Mouse (Mus musculus) limb, embryonic 11.5 days (tissue): Measurements from ENCODE around the gene Pde4d. TPM values are rescaled to one million over a fixed set of nuclear protein-coding genes. Genes with fewer than 3 reads are reported as not detected.

ENCODE experiments used
- ATAC-seq: fragments of 200-750 bp; cut with Nextera tagmentation; 2 replicates; pipeline ENCODE4 v1.8.0; 2017; ENCODE audit warnings: low read depth; ENCODE audit not compliant: insufficient number of reproducible peaks, low FRiP score, low TSS enrichment
- DNase-seq: peaks from one replicate; pipeline ENCODE4 v3.0.0-alpha.2; 2015; ENCODE audit warnings: low spot score
- H3K27ac ChIP-seq: fragments of 300-500 bp; sonication (generic); replicated peaks from 2 replicates; pipeline ENCODE4 v1.5.1; 2014; ENCODE audit warnings: low read depth, mild to moderate bottlenecking, low read length
- H3K27me3 ChIP-seq: fragments of 300-500 bp; sonication (generic); 2 replicates; pipeline ENCODE4 v1.6.1; 2014; ENCODE audit warnings: mild to moderate bottlenecking, low read length, mixed read lengths; ENCODE audit not compliant: control insufficient read depth, insufficient read depth
- H3K36me3 ChIP-seq: fragments of 300-500 bp; sonication (generic); 2 replicates; pipeline ENCODE4 v1.6.1; 2014; ENCODE audit warnings: mild to moderate bottlenecking, low read length, moderate library complexity, mixed read lengths; ENCODE audit not compliant: control insufficient read depth, insufficient read depth
- H3K4me1 ChIP-seq: fragments of 300-500 bp; sonication (generic); 2 replicates; pipeline ENCODE4 v1.6.1; 2014; ENCODE audit warnings: low read length, mixed read lengths; ENCODE audit not compliant: control insufficient read depth, insufficient read depth
- H3K4me2 ChIP-seq: fragments of 300-500 bp; sonication (generic); 2 replicates; pipeline ENCODE4 v1.6.1; 2014; ENCODE audit warnings: low read depth, mild to moderate bottlenecking, moderate library complexity; ENCODE audit not compliant: severe bottlenecking
- H3K4me3 ChIP-seq: fragments of 300-500 bp; sonication (generic); 2 replicates; pipeline ENCODE4 v1.5.1; 2014; ENCODE audit warnings: low read depth, low read length
- H3K9ac ChIP-seq: fragments of 300-500 bp; sonication (generic); 2 replicates; pipeline ENCODE4 v1.6.1; 2014; ENCODE audit warnings: mild to moderate bottlenecking, low read length
- H3K9me3 ChIP-seq: fragments of 300-500 bp; sonication (generic); 2 replicates; pipeline ENCODE4 v1.6.1; 2016; ENCODE audit warnings: low read length; ENCODE audit not compliant: control insufficient read depth
- WGBS: fragments of 180-500 bp; shearing (Covaris S2); extraction: QIAGEN DNeasy Blood & Tissue Kit; methylation state at CpG from one replicate; pipeline ENCODE4 v1.1.7; 2014; 5-methylcytosine and 5-hydroxymethylcytosine counted together
- polyA plus RNA-seq: library from polyadenylated mRNA; unstranded; fragments of >200 nt; fragmentation: Nextera tagmentation; extraction: Ambion mirVana; gene quantifications from 2 replicates; pipeline ENCODE4 v1.2.1, GENCODE M21; 2014

Gene Pde4d
- polyA plus RNA-seq, 1 experiment from 2014 or later: 13.3 TPM

- H3K27ac ChIP-seq: no peak overlapping the region
- H3K4me2 ChIP-seq: no peak overlapping the region
- WGBS: 71% methylated on average over 4 of the region's 4 CpGs
- no peaks in the 10 kb centered on the region for H3K9me3 ChIP-seq
- H3K4me1 ChIP-seq: no peaks in the 10 kb centered on the region
- no peak overlapping the region for H3K9ac ChIP-seq
- no peak overlapping the region for H3K4me3 ChIP-seq
- ATAC-seq: no peak
- no peak for DNase-seq
- H3K36me3 ChIP-seq: no peaks in the 10 kb centered on the region
- no peaks in the 10 kb centered on the region for H3K27me3 ChIP-seq
Measured at GRCm38 (mm10) chr13:109136405-109136804, 686.7 kb downstream of the Pde4d start.

GRCm38 (mm10) chr13:109158703-109159102 is 709.0 kb downstream of the Pde4d start:
- ATAC-seq (no peak), DNase-seq (no peak)

GRCm38 (mm10) chr13:109168556-109169334 is 719.0 kb downstream of the Pde4d start:
- no peaks in the 10 kb centered on the region for H3K27me3 ChIP-seq
- H3K4me1 ChIP-seq: no peaks in the 10 kb centered on the region
- ATAC-seq (no peak), DNase-seq (no peak)
- no peaks in the 10 kb centered on the region for H3K9me3 ChIP-seq
- H3K27ac ChIP-seq: no peak overlapping the region
- H3K4me2 ChIP-seq: no peak overlapping the region
- H3K36me3 ChIP-seq: no peaks in the 10 kb centered on the region
- no peak overlapping the region for H3K4me3 ChIP-seq
- no peak overlapping the region for H3K9ac ChIP-seq
- WGBS: 92% methylated on average over 9 of the region's 9 CpGs

More at GRCm38 (mm10) chr13:109158703-109159102, 709.0 kb downstream of the Pde4d start:
- no peaks in the 10 kb centered on the region for H3K36me3 ChIP-seq
- H3K4me3 ChIP-seq: no peak overlapping the region
- no peak overlapping the region for H3K4me2 ChIP-seq
- H3K4me1 ChIP-seq: no peaks in the 10 kb centered on the region
- 69% methylated on average over 3 of the region's 3 CpGs for WGBS
- H3K9me3 ChIP-seq: no peaks in the 10 kb centered on the region
- H3K9ac ChIP-seq: no peak overlapping the region
- no peak overlapping the region for H3K27ac ChIP-seq
- H3K27me3 ChIP-seq: no peaks in the 10 kb centered on the region

GRCm38 (mm10) chr13:109169335-109169606 is 719.5 kb downstream of the Pde4d start:
- 71% methylated on average over 2 of the region's 2 CpGs for WGBS
- H3K9me3 ChIP-seq: no peaks in the 10 kb centered on the region
- H3K9ac ChIP-seq: no peak overlapping the region
- no peaks in the 10 kb centered on the region for H3K36me3 ChIP-seq
- H3K27me3 ChIP-seq: no peaks in the 10 kb centered on the region
- no peak overlapping the region for H3K27ac ChIP-seq
- DNase-seq (no peak), ATAC-seq (no peak)
- H3K4me1 ChIP-seq: no peaks in the 10 kb centered on the region
- no peak overlapping the region for H3K4me2 ChIP-seq
- no peak overlapping the region for H3K4me3 ChIP-seq

GRCm38 (mm10) chr13:109171688-109172087 is 721.9 kb downstream of the Pde4d start:
- WGBS: 86% methylated on average over 7 of the region's 7 CpGs
- Histone ChIP-seq H3K27ac (no peak overlapping the region), H3K4me1 (no peaks in the 10 kb centered on the region), H3K36me3 (no peaks in the 10 kb centered on the region), H3K9me3 (no peaks in the 10 kb centered on the region), H3K4me3 (no peak overlapping the region), H3K4me2 (no peak overlapping the region), H3K9ac (no peak overlapping the region), H3K27me3 (no peaks in the 10 kb centered on the region)
- DNase-seq (no peak), ATAC-seq (no peak)

- Histone ChIP-seq H3K4me2 (no peak overlapping the region), H3K27me3 (no peaks in the 10 kb centered on the region), H3K9ac (no peak overlapping the region), H3K27ac (no peak overlapping the region), H3K4me3 (no peak overlapping the region), H3K4me1 (no peaks in the 10 kb centered on the region), H3K36me3 (no peaks in the 10 kb centered on the region), H3K9me3 (no peaks in the 10 kb centered on the region)
- no peak for ATAC-seq
- WGBS: 77% methylated on average over 6 of the region's 6 CpGs
- no peak for DNase-seq
Measured at GRCm38 (mm10) chr13:109175281-109175680, 725.5 kb downstream of the Pde4d start.

- no peak for DNase-seq
- Histone ChIP-seq H3K4me3 (no peak overlapping the region), H3K27me3 (no peaks in the 10 kb centered on the region), H3K4me2 (no peak overlapping the region), H3K27ac (no peak overlapping the region), H3K9me3 (no peaks in the 10 kb centered on the region), H3K4me1 (no peaks in the 10 kb centered on the region), H3K9ac (no peak overlapping the region), H3K36me3 (no peaks in the 10 kb centered on the region)
- no peak for ATAC-seq
- 54% methylated on average over 11 of the region's 11 CpGs for WGBS
Measured at GRCm38 (mm10) chr13:109175852-109176621, 726.3 kb downstream of the Pde4d start.

GRCm38 (mm10) chr13:109181363-109181762 is 731.6 kb downstream of the Pde4d start:
- no peak overlapping the region for H3K4me3 ChIP-seq
- H3K27me3 ChIP-seq: no peaks in the 10 kb centered on the region
- H3K9me3 ChIP-seq: no peaks in the 10 kb centered on the region
- H3K4me1 ChIP-seq: no peaks in the 10 kb centered on the region
- DNase-seq: no peak
- no peak overlapping the region for H3K4me2 ChIP-seq
- H3K9ac ChIP-seq: no peak overlapping the region
- no peaks in the 10 kb centered on the region for H3K36me3 ChIP-seq
- no peak for ATAC-seq
- H3K27ac ChIP-seq: no peak overlapping the region
- 75% methylated on average over 6 of the region's 6 CpGs for WGBS
